Mouse (Mus musculus): ENCODE results near the gene Srrm3.

The Srrm3 gene

DNA sequence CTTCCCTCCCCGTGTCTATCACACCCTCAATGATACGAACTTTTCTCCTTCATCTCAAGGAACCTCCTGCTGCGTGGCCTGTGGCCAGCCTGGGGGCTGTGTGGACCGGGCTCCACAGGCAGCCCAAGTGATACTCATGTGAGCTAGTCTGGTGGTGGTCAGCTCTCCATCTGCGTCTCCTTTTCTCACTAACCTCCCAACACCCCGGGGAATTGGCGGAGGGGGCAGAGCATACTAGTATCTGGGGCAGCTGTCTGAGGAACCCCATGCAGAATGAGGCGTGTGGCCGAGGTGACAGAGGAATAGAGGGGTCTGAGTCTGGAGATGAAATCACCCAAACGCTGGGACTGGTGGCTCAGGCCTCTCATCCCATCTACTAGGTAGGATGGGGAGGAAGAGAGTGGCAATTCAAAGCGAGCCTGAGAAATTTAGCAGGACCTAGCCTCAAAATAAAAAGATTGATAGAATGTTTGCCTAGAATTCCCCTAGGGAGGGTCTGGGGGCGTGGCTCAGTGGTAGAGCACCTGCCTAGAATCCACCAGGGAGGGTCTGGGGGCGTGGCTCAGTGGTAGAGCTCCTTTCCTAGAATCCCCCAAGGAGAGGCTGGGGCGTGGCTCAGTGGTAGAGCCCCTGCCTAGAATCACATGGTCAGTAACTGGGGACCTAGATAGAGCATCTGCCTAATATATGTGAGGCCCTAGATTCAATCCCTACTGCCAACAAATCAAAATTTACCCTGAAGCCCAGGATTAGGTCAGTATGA is 63.2 kb downstream of the Srrm3 start:
- DNase-seq (ENCODE audit: low spot score in 2 of 2) = no peak

DNA sequence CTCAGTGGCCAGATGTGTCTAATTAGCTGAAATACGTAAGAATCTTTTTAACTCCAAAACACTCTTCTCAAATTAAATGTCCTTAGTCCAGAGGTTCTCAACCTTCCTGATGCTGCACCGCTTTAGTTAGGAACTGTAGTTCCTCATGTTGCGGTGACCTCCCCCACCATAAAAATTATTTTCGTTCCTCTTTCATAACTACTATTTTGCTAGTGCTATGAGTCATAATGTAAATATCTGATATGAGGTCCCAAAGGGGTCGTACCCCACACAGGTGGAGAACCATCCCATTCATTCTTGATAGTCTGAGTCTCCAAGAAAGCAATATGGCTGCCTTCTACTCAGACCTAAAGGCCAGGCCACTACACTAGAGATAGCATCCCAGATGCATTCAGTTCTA is 63.8 kb downstream of the Srrm3 start:
- no peak for DNase-seq (ENCODE audit: low spot score in 2 of 2)

DNA sequence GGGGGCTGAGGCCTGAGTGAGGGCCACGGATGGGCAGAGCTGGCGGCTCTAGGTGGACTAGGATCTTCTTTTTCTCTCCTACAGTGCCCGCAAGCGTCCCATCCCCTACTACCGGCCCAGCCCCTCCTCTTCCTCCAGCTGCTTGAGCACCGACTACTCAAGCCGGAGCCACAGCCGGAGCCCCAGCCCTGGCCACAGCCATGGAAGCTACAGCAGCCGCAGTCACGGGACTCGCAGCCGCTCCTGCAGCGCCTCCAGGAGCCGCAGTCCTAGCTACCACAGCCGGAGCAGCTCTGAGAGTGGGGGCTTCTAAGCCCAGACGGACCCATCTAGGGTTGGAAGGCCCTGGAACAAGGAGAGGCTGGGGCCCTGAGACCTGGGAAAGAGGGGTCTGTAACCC is 66.3 kb downstream of the Srrm3 start:
- no peak for DNase-seq (ENCODE audit: low spot score in 2 of 2)

DNA sequence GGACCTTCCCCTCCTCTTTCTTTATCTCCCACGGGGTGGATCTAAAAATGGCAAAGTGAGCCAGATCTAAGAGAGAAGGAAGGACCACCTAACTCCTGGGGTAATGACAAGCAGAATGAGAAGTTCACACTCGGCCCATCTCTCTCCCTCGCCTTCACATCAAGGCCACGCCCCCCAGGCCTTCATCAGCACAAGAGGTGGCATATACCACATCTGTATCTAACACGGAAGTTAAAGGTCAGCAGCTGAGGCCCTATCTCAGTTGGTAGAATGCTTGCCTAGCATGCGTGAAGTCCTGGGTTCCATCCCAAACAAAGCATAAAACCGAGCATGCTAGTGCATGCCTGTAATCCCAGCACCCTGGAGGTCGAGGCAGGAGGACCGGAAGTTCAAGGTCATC is 67.1 kb downstream of the Srrm3 start:
- DNase-seq (ENCODE audit: low spot score in 2 of 2) = no peak

DNA sequence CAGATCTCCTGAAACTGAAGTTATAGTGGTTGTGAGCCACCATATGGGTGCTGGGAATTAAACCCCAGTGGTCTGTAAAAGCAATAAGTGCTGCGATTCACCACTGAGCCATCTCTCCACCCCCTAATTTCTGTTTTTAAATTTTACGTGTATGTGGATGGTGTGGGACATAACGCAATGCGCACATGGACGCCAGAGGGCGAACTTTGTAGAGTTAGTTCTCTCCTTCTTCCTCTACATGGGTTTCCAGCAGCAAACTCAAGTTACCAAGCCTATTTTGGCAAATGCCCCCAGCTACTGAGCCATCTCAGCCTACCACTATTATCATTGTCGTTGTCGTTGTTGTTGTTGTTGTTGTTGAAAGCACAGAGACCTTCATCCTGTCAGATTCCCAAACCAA is 70.5 kb downstream of the Srrm3 start:
- DNase-seq (ENCODE audit: low spot score in 2 of 2) = peak in 1 of 2 experiments; percentile 58

DNA sequence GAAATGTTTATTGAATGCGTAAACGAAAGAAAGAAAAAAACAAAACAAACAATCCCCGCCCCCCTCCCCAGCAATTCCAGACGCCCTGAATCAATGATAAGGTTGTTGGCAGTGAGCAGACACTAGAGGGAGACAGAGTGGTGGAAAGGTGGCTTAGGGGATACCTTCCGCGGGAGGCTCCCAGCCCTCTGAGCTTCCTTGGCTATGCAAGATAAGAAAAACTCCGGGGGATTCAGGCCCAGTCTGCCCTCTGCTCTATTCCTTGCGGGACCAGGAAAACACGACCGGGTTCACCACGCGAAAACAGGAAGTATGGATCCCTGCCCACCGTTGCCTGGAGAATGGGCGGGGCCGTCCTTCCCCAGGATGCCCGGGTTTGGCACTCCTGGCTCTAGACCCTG is 71.1 kb downstream of the Srrm3 start:
- DNase-seq (ENCODE audit: low spot score in 2 of 2) = peak in 1 of 2 experiments; percentile 60

DNA sequence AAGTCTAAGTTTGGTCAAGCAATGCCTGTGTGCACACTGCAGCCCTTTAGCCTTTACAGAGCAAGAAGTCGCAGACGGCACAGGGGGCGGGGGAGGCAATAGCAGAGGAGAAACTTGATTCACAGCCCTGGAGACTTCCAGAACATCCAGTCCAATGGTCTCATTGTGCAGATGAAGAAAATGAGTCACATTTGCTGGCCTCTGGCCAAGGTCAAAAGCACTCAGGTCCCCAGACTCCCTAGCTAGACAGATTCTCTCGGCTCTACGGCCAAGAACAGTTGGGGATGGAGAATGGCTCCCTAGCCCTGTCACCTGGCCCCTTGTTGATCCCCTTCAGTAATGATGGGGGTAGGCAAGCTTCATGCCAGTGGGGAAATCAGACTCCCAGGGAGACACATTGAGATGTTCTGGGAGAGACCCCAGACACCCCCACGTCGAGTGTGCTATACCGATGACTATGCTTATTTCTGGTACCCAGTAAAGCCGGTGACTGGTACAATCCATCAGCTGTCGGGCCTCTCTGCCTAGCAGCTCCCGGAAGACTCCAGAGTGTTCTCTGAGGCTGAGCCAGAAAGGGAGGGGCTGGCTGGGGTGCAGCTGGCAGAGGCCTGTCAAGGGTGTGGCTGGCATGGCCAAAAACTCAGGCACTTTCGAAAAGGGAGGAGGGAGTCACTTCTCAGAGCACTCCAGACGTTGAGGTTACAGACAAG is 72.9 kb downstream of the Srrm3 start:
- DNase-seq (ENCODE audit: low spot score in 2 of 2) = peak in 1 of 2 experiments; percentile 55

DNA sequence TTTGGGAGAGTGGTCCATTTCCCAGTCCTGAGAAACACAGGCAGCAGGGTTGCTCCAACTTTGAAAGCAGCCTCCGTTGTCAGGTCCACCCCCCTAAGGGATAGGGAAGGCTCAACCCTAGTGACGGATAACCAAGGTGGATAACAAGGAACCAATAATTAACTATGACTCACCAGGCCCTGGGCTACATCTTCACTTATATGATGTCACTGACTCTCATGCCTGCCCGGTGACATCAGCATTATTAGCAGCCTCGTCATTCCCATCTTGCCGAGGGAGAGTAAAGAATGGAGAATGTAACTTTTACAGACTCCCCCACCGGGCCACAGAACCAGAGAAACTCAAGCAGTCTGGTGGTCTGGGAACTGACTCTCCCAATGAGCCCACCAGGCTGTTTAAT is 78.0 kb downstream of the Srrm3 start:
- no peak for DNase-seq (ENCODE audit: low spot score in 2 of 2)

DNA sequence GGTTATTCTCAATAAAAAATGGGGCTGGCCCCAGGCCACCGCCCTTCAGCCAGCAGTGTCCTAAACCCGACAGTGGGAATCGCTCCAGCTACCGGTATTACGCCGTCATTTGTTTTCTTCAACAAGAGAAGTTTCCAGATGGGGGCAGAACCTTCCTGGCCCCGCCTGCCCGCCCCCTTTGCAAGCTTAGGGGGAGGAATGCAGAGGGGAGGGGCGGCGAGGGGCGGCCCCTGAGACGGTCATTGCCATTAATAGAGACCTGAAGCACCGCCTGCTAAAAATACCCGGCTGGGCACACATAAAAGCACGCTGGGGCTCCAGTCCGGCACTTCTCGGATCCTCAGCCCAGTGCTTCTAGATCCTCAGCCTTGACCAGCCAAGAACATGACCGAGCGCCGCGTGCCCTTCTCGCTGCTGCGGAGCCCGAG is 81.0 kb downstream of the Srrm3 start, which contains the start of gene Hspb1:
Gene Hspb1 (plus strand): TSS at position 245 of the 428 bp plus-strand sequence.
- DNase-seq (ENCODE audit: low spot score in 2 of 2) = no peak

DNA sequence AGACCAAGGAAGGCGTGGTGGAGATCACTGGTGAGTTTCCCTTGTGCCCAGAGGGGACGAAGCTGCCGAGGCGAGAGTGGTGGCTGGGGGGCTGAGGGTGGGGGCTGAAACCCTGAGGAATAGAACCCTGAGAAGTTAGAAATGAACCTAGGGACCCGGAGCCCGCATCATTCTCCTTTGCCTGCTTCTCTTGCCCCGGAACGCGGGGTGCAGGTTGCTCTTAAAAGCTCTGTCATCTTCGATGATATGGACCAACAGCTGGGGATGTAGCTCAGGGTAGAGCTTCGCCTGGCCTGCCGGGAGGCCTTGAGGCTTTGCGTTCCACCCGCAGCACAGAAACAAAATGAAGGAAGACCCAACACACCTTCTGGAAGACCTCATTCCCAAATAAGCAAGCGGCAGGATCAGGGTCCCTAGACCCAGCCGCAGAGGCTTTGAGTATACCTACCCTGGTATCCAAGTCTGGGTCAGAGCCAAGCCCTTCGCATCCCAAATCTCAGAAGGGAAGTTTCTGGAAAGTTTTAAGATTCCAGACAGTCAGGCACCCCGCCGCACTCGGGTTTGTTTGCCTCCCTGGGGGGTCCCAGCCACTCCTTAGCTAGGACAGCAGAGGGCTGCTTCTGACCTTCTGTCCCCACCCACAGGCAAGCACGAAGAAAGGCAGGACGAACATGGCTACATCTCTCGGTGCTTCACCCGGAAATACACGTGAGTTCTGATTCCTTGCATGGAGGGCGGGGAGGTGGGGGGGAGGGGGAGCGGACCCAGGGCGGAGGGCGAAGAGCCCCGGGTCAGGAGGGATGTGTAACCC is 81.9 kb downstream of the Srrm3 start:
- DNase-seq (ENCODE audit: low spot score in 2 of 2) = no peak

DNA sequence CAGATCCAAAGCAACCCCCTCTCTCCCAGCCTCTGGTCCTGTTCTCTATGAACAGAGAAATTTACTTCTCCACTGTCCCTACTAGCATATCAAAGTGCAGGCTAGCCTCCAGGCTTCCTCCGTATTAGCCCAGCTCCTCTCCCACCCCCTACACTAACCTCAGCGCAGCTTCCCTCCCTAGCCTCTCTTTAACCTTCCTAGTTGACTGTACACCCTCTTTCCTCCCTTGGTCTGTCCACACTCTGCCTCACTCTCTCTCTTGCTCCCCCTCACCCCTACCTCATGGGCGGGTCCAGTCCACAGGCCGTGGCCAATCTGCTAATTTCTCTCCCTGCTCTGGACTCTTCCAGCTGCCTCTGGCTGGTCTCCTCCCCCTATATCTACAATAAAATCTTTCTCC is 83.6 kb downstream of the Srrm3 start:
- DNase-seq (ENCODE audit: low spot score in 2 of 2) = no peak

DNA sequence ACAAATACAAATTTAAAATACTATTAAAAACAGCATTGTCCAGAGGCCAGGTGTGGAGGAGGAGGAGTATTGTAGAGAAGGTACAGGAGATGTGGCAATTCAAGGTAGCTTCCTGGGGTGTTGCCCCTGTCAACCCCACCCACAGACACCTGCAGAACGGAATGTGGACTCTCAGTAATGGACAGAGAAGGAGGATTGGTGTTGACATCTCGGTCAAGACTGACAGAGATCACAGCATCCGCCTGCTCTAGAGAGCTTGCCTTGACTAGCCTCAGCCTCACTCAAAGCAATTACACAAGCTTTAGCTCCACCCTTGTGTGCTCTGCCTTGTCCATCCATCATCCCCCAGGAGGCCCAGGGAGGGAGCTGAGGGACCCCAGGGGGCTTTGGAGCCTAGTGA is 84.2 kb downstream of the Srrm3 start:
- no peak for DNase-seq (ENCODE audit: low spot score in 2 of 2)

DNA sequence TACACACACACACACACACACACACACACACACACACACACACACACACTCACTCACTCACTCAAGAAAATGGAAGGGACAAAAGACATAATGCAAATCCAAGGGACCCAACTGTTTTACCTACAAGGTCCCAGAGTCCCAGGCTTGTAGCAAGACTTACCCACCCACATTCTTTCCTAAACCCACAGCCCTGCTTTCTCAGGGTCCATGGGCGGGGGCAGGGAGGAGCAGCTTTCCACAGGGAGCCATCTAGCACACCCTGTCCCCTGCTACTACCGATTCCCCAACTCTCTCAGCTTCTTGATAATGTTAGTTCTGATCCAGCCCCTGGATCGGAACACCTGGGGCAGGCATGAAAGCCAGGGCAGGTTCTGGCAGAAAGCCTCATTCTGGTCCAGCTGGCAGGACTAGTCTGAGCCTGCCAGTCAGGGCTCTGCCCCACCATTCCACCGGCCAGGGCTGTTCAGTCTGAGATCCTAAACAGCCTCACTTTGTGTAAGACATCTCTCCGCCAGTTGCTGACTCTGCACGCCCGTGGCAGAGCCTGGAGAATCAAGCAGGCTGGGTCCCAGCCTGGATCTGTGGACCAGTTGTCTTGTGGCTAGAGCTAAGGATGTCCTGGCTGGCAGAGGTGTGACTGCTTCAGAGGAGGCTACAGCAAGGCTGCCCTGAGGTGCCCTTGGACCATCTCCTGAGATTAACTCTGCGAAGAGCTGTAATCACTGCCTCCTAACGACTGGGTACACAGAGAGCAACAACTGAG is 86.1 kb downstream of the Srrm3 start:
- DNase-seq (ENCODE audit: low spot score in 2 of 2) = no peak

DNA sequence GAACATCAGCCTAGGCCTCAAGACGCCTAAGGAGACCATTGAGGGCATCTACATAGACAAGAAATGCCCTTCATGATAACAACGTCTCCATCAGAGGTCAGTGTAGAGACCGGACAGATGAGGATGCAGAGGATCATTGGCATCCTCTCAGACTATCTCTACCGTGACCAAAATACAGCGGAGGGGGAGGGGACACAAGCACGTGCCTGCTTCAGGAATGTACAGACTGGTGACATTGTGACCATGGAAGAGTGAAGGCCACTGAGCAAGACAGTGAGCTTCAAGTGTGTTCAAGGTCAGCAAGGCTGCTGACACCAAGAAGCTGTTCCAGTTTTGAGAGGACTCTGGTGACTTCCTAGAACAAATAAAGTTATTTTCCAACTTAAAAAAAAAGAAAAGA is 88.3 kb downstream of the Srrm3 start:
- DNase-seq (ENCODE audit: low spot score in 2 of 2) = no peak

DNA sequence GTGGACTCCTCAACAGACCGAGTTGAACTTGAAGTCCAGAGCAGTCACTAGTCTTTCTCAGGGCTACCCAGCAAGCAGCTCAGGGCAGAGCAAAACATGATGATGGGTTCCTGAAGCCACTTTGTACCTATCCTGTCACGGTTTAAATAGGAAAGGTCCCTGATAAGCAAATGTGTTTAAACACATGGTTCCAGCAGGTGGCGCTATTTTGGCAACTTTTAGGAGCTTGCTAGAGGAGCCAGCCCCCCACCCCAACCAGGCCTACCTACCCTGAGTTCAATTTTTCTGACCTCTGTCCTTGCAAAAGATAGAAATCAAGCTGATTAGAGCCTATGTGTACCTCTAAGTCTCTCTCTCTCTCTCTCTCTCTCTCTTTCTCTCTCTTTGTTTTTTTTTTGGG is 91.3 kb downstream of the Srrm3 start:
- peak in 1 of 2 experiments; percentile 40 for DNase-seq (ENCODE audit: low spot score in 2 of 2)

DNA sequence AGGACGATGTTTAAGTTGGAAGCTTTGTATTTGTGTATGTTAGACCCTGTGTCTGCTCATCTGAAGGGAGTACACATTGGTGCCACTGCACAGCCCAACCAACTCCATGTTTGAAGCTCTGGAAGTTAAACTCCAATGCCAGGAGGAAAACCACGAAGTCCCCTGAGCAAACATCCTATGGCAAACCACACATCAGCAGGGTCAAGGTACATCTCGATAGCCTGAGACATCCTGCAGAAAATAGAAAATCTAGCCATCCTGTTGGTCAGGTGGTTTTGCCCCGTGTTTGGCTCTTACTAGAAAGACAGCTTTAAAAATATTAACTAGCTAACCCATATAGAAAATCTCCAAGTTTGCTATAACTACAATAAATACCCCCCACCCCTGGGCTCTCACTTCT is 92.3 kb downstream of the Srrm3 start:
- DNase-seq (ENCODE audit: low spot score in 2 of 2) = no peak

DNA sequence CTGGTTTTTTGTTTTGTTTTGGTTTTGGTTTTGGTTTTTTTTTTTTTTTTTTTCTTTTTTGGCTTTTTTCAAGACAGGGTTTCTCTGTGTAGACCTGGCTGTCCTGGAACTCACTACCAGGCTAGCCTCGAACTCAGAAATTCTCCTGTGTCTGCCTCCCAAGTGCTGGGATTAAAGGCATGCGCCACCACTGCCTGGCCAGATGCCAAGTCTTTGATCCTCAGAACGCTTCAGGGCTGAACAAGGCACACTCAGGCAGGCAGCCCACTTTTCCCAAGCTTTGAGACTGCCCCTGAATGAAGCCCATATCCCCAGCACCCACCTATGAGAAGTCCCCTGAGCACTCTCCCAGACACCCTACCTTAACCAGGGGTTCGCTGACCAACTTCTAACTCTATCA is 93.1 kb downstream of the Srrm3 start:
- no peak for DNase-seq (ENCODE audit: low spot score in 2 of 2)

DNA sequence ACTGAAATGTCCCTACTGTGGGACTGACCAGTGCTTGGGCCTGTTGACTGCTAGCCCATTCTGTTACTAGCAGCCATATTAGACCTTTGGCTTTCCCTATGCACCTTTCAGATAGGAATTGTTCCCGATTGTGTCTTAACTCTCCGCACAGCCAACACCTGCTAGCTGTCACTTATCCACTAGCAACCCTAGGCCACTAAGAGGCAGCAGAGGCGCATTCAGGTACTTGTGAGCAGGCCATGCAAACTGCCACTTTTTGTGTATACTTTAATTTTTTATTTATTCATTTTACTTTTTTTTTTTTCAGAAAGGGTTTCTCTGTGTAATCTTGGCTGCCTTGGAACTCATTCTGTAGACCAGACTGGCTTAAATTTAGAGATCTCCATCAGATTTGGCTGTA is 94.0 kb downstream of the Srrm3 start:
- DNase-seq (ENCODE audit: low spot score in 2 of 2) = no peak

DNA sequence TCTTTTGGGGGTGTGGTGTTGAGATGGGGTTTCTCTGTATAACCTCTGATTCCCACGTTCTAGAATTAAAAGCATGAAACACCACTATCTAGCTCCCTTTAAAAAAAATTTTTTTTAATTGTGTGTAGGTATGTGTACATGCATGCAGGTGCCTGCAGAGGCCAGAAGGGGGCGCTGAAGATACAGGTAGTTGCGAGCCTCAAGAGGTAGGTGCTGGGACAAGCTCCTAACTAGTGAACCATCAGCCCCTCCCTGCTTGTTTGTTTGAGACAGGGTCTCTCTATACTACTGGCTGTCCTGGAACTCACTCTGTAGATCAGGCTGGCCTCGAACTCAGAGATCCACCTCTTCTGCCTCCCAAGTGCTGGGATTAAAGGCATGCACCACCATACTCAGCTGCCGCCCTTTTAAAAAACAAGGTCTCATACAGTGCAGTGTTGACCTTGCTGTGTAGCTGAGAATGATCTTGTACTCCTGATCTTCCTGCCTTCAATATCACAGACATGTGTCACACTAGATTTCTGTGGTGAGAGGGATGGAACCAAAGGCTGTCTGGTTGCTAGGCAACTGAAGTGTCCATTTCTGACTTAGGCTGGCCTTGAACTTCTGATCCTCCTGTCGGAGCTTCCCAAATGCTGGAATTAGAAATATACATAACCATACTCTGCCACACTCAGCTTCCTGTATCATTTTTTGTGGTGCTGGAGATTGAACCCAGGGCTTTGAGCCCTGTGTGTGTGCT is 94.8 kb downstream of the Srrm3 start:
- DNase-seq (ENCODE audit: low spot score in 2 of 2) = no peak

DNA sequence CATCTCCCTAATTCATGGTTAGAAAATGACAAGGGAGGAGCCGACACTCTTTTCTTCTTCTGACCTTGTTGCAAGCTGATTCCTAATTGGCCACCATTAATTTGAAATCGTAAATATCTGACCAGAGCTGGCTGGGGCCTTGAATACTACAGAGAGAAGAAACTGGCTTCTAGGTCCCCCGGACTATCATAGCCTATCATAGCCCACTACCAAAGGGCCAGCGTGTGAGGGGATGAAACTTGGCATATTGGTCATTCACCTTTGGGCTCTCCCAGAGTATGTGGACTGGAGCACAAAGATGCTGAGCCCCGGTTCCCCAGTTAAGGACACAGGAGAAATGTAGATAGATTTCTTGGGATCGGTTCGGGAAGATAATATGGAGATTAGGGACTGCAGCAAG is 96.4 kb downstream of the Srrm3 start:
- no peak for DNase-seq (ENCODE audit: low spot score in 2 of 2)

DNA sequence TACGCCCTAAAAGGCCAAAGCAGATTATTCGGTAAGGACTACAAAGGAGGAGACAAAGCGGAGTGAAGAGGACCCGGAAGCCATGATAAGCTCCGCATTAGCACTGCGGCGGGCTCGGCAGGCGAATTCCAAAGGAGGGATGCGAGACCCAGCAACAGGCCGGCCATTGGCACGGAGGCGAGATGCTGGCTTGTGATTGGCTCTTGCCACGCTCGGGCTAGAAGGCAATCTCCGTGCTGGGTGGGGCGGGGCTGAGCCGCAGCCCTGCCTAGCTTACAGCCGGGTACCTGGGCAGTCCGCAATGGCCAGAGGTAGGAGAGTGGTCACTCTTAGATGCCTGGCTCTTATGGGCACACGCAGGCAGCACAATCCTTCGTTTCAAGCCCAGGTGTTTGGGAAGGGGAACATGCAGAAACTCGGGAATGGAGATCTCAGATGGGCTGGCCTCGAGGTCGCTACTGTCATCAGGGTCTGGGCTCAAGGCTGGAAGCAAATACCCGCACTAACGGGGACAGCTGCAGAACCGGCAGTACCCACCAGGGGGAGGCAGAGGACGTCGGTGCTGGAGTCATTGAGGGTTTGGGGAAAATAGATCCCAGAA is 97.0 kb downstream of the Srrm3 start:
- DNase-seq (ENCODE audit: low spot score in 2 of 2) = peak; percentile 91 to 96
